Mouse (Mus musculus) testis, adult 2 months (tissue): Measurements from ENCODE around the gene Perm1.

Source experiments
- CTCF ChIP-seq: fragments of 200-500 bp; IDR thresholded peaks from 2 replicates; pipeline ENCODE4 v1.5.1; 2012; ENCODE audit warnings: low read depth, mild to moderate bottlenecking, inconsistent platforms, low read length, moderate library complexity; ENCODE audit not compliant: control insufficient read depth, insufficient read depth, insufficient replicate concordance
- POLR2A ChIP-seq: fragments of 200-500 bp; IDR thresholded peaks from 2 replicates; pipeline ENCODE4 v1.6.1; 2012; ENCODE audit warnings: low read depth, mild to moderate bottlenecking, inconsistent platforms, low read length, moderate library complexity; ENCODE audit not compliant: control insufficient read depth

- TF ChIP-seq CTCF: no peak
- no peak for TF ChIP-seq POLR2A
These were observed 33.9 kb downstream of the Perm1 start for GRCm38 (mm10) chr4:156249567-156249966.
